Mouse (Mus musculus) adrenal gland (tissue): ENCODE results near the gene Cdkl3.

ENCODE experiments used
- intact Hi-C: fragments of 180-260 bp; cut with DNase I; formaldehyde crosslinking; loops from one replicate; pipeline ENCODE4 v1.15.1; 2025
- long read RNA-seq, 2 experiments: library from polyadenylated mRNA; unstranded; transcript quantifications; one replicate each; pipeline ENCODE4 v2.0.0; 2020; ENCODE audit warnings: borderline replicate concordance in 1 of 2; ENCODE audit not compliant: insufficient replicate concordance in 1 of 2

The Cdkl3 gene
- long read RNA-seq, experiment 1, partial matches to known transcripts: 0 of 2 reads
- long read RNA-seq, experiment 1, other reads (novel, unspliced or antisense): 2 of 2 reads
- long read RNA-seq, experiment 2, partial matches to known transcripts: 2 of 2 reads
- long read RNA-seq, experiment 2, other reads (novel, unspliced or antisense): 0 of 2 reads

- intact Hi-C loops: no loop called here
Measured at GRCm38 (mm10) chr11:52003772-52004528, at the start of gene Cdkl3. Gene Cdkl3, plus strand, starts transcription at chr11:52004221.

GRCm38 (mm10) chr11:51956112-51956511 is 47.9 kb upstream of the Cdkl3 start:
- intact Hi-C loops: no loop called here

GRCm38 (mm10) chr11:51957760-51958159 is 46.3 kb upstream of the Cdkl3 start:
- intact Hi-C loops: no loop called here

- intact Hi-C loops: no loop called here
Measured at GRCm38 (mm10) chr11:51959511-51959910, 44.5 kb upstream of the Cdkl3 start.

- intact Hi-C loops: no loop called here
Measured at GRCm38 (mm10) chr11:51960061-51960460, 44.0 kb upstream of the Cdkl3 start.

GRCm38 (mm10) chr11:51960967-51961471 is 43.0 kb upstream of the Cdkl3 start:
- intact Hi-C loops: no loop called here

- intact Hi-C loops: loop anchor here (2.0 kb wide), 1 partner anchor 141 kb away; no protein-coding TSS in a partner anchor
Measured at GRCm38 (mm10) chr11:51961761-51962160, 42.3 kb upstream of the Cdkl3 start.

- intact Hi-C loops: loop anchor here (2.0 kb wide), 1 partner anchor 141 kb away; no protein-coding TSS in a partner anchor
Measured at GRCm38 (mm10) chr11:51962277-51962676, 41.7 kb upstream of the Cdkl3 start.

- intact Hi-C loops: loop anchor here (2.0 to 5.0 kb wide), 2 partner anchors 49 to 112 kb away; no protein-coding TSS in a partner anchor
Measured at GRCm38 (mm10) chr11:51966651-51967050, 37.4 kb upstream of the Cdkl3 start.

GRCm38 (mm10) chr11:51967443-51968401 is 36.3 kb upstream of the Cdkl3 start, which contains the start of gene Cdkn2aipnl:
Gene Cdkn2aipnl, plus strand, starts transcription at chr11:51967661.
- intact Hi-C loops: loop anchor here (2.0 to 5.0 kb wide), 2 partner anchors 50 to 113 kb away; no protein-coding TSS in a partner anchor

- intact Hi-C loops: loop anchor here (5.0 kb wide), 1 partner anchor 52 kb away; no protein-coding TSS in a partner anchor
Measured at GRCm38 (mm10) chr11:51968896-51969295, 35.1 kb upstream of the Cdkl3 start.

- intact Hi-C loops: loop anchor here (5.0 kb wide), 1 partner anchor 52 kb away; no protein-coding TSS in a partner anchor
Measured at GRCm38 (mm10) chr11:51969511-51969910, 34.5 kb upstream of the Cdkl3 start.

- intact Hi-C loops: no loop called here
Measured at GRCm38 (mm10) chr11:51971644-51972043, 32.4 kb upstream of the Cdkl3 start.

GRCm38 (mm10) chr11:51999611-52000289 is 4.3 kb upstream of the Cdkl3 start:
- intact Hi-C loops: no loop called here

- intact Hi-C loops: no loop called here
Measured at GRCm38 (mm10) chr11:52000290-52000962, 3.6 kb upstream of the Cdkl3 start, which contains the start of gene Ube2b. Gene Ube2b, minus strand, starts transcription at chr11:52000762.

- intact Hi-C loops: no loop called here
Measured at GRCm38 (mm10) chr11:52001341-52001740, 2.7 kb upstream of the Cdkl3 start.

- intact Hi-C loops: no loop called here
Measured at GRCm38 (mm10) chr11:52001861-52002260, 2.2 kb upstream of the Cdkl3 start.

GRCm38 (mm10) chr11:52002842-52003504 is 1.0 kb upstream of the Cdkl3 start:
- intact Hi-C loops: no loop called here

GRCm38 (mm10) chr11:52003505-52003771 is 583 bp upstream of the Cdkl3 start:
- intact Hi-C loops: no loop called here
